Mouse (Mus musculus): ENCODE results near the gene Ttc7. TPM values are rescaled to one million over a fixed set of nuclear protein-coding genes. Genes with fewer than 3 reads are reported as not detected.

Ttc7 gene
- polyA plus RNA-seq, 1 experiment: 6.3 TPM

DNA sequence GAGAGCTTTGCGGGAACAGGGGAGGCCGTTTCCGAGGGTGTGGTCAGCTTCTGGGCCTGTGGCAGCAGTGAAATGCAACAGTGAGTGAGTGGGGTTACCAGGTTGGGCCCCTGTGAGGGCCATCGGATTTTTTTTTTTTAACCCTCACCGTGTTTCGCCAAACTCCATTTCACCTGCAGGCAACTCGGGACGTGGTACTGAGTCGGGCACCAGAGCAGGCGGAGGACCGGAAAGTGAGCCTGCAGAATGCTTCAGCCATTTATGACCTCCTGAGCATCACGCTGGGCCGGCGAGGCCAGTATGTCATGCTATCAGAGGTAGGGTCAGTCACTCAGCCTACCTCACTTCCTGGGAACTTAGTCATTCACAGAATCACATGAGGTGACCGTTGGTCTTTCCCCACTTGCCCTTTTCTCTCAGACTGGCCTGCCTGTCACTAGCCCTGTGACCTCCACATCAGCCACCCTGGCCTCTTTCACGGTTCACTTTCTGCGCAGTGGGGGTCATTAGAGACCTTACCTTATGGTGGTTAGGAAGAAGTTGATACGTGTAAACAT, 46.5 kb downstream of the Ttc7 start:
- TF ChIP-seq POLR2A (IDR thresholded peaks at IDR 0.05; ENCODE audit: borderline replicate concordance, insufficient read depth, low read length) (no peak), CTCF (IDR thresholded peaks at IDR 0.05; ENCODE audit: borderline replicate concordance, insufficient read depth, low read depth, low read length) (no peak)

DNA sequence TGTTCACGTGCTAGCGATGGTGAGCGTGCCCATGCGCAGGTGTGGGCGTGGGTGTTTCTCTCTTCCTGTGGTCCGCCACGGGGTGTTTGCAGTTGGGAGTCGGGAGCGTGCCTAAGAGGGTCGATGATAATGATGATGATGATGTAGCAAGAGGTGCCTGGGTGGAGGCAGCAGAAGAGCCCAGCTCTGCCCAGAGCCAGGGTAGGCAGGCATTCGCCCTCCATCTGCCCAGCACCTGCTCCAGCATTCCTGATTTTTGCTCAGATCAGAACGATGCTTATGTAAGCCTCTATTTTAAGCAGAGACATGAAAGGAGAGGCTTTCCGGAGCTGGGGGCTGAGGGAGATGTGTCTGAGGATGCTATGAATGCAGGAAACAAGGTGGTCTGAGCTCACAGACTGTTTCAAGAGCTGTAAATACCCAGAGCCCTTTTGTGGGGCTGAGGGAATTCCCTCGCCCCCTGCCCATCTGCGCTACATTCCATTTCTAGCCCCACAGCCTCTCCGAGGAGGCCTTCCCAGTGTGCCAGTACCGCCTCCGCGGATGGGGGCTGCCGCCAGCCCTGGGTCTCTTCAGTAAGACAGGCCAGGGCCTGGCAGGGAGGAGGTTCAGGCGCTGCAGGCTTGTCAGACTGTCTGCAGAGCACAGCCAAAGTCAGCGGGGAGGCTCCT, 47.7 kb downstream of the Ttc7 start:
- peaks cover 62% of the 10 kb centered on the region for H3K4me1 ChIP-seq (ENCODE audit: control insufficient read depth, insufficient read depth, low read length)
- H3K27ac ChIP-seq (ENCODE audit: insufficient read depth, low read length): peak overlapping the region; percentile 88
- WGBS: 5% methylated on average over 22 of the region's 22 CpGs
- TF ChIP-seq POLR2A (IDR thresholded peaks at IDR 0.05; ENCODE audit: borderline replicate concordance, insufficient read depth, low read length) (peak; percentile 37; the same call in 1 of the 2 replicates), CTCF (IDR thresholded peaks at IDR 0.05; ENCODE audit: borderline replicate concordance, insufficient read depth, low read depth, low read length) (no peak)
- no peaks in the 10 kb centered on the region for H3K27me3 ChIP-seq (ENCODE audit: control insufficient read depth, insufficient read depth, low read length)
- DNase-seq: peak; percentile 85 to 88
- peak overlapping the region; percentile 24 for H3K4me3 ChIP-seq (replicated peaks; ENCODE audit: insufficient read depth, low read depth, low read length)

More for the DNA sequence above, 46.5 kb downstream of the Ttc7 start:
- Histone ChIP-seq H3K27me3 (ENCODE audit: control insufficient read depth, insufficient read depth, low read length) (no peaks in the 10 kb centered on the region), H3K4me3 (replicated peaks; ENCODE audit: insufficient read depth, low read depth, low read length) (no peak overlapping the region), H3K4me1 (ENCODE audit: control insufficient read depth, insufficient read depth, low read length) (peaks cover 72% of the 10 kb centered on the region), H3K27ac (ENCODE audit: insufficient read depth, low read length) (peak overlapping the region; percentile 88; the same call in 1 of the 2 replicates)
- peak in 1 of 2 experiments; percentile 39 for DNase-seq
- WGBS: 93% methylated on average over 18 of the region's 18 CpGs

DNA sequence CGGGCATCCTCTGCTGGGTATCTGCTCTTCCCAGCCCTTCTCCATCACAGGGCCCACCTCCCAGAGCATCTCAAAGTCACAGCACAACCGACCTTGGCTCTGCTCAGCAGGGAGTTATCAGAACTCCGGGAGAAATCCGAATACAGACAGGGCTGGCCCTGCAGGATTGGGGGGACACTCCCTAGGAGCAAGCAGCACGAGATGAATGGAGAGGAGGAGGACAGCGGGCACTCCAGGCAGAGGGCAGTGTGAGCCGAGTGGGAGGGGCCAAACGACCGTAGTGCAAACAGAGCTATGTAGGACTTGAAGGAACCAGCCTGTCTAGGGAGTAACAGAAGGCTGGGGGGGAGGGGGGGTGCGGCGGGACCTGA, 48.2 kb downstream of the Ttc7 start:
- H3K27me3 ChIP-seq (ENCODE audit: control insufficient read depth, insufficient read depth, low read length): no peaks in the 10 kb centered on the region
- TF ChIP-seq CTCF (IDR thresholded peaks at IDR 0.05; ENCODE audit: borderline replicate concordance, insufficient read depth, low read depth, low read length): no peak
- peak; percentile 48; the same call in 1 of the 2 replicates for TF ChIP-seq POLR2A (IDR thresholded peaks at IDR 0.05; ENCODE audit: borderline replicate concordance, insufficient read depth, low read length)
- WGBS: under 1% methylated on average over 11 of the region's 11 CpGs
- peaks cover 59% of the 10 kb centered on the region for H3K4me1 ChIP-seq (ENCODE audit: control insufficient read depth, insufficient read depth, low read length)
- H3K27ac ChIP-seq (ENCODE audit: insufficient read depth, low read length): peak overlapping the region; percentile 88
- H3K4me3 ChIP-seq (replicated peaks; ENCODE audit: insufficient read depth, low read depth, low read length): peak overlapping the region; percentile 24
- peak in 1 of 2 experiments; percentile 83 for DNase-seq

DNA sequence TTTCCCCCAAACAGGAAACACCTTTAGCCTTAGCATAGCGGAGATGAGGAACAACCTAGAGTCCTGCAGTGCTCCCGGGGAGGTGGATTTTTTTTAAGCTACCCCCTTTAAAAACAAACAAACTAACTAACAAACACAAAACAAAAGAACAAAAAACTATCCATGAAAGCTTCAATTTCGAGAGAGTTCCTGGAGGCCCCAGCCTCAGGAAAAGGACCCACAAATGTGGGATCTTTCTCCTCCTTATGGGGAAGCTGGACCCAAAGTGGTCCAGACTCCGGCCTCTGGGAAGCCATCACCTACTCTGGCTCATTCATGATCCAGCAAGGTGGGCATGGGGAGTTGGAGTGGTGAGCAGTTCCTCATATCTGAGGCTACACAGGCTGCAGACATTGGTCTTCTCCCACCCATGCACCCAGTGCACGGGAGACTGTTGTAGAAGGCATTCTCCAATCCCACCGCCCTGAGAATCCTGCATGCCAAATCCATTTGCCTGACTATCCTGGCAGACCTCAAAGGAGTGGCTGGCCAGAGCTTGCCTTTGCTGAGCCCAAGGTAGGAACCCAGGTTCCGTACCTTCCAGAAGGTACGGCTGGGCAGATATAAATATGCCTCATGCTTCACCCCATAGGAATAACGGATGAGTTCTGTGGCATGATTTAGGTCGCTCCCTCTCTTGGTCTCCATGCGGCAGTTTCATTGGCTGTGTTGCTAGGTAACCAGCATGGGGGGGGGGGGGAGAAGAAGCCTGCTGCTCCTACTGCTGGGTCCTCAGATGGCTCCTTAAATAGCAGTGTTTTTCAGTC, 48.9 kb downstream of the Ttc7 start:
- Histone ChIP-seq H3K4me3 (replicated peaks; ENCODE audit: insufficient read depth, low read depth, low read length) (peak overlapping the region; percentile 4), H3K27me3 (ENCODE audit: control insufficient read depth, insufficient read depth, low read length) (no peaks in the 10 kb centered on the region), H3K27ac (ENCODE audit: insufficient read depth, low read length) (peak overlapping the region; percentile 88), H3K4me1 (ENCODE audit: control insufficient read depth, insufficient read depth, low read length) (peaks cover 55% of the 10 kb centered on the region)
- peak; percentile 66 to 71 for DNase-seq
- 15% methylated on average over 11 of the region's 11 CpGs for WGBS
- no peak for TF ChIP-seq CTCF (IDR thresholded peaks at IDR 0.05; ENCODE audit: borderline replicate concordance, insufficient read depth, low read depth, low read length)
- TF ChIP-seq POLR2A (IDR thresholded peaks at IDR 0.05; ENCODE audit: borderline replicate concordance, insufficient read depth, low read length): peak; percentile 24; the same call in 1 of the 2 replicates

DNA sequence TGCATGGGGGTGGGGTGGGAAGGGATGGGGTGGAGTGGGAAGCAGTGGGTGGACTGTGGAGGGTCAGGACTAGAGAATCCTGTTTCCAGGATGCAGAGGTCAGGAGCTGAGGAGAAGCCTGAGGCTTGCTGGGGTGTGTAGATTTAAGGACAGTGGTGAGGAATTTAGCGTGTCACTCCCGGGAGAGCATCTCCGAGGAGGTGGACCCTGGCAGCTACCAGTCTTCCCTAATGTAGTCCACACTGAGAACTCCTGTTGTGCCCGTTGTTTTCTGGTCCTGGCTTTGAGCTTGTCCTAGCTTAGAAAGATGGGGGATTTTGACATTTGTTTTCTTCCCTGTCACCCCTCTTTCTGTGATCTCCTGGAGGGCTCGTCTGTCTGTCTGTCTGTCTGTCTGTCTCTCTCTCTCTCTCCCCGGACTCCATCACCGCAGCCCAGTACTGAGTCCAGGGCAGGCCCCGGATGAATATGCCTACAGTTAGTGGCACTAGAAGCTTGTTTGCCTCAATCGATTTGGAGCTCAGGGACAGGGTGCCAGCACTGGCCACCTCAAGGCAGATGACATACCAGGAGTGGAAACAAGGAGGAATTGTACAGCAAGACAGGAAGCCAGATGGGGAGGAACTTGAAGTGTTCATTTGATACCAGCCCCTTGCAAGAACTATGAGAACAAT, 49.6 kb downstream of the Ttc7 start:
- peak overlapping the region; percentile 88 for H3K27ac ChIP-seq (ENCODE audit: insufficient read depth, low read length)
- peak overlapping the region; percentile 20 for H3K4me3 ChIP-seq (replicated peaks; ENCODE audit: insufficient read depth, low read depth, low read length)
- DNase-seq: peak; percentile 56 to 68
- TF ChIP-seq POLR2A (IDR thresholded peaks at IDR 0.05; ENCODE audit: borderline replicate concordance, insufficient read depth, low read length) (0 out of 2 replicates have a peak, but pooled peaks have one; percentile 2), CTCF (IDR thresholded peaks at IDR 0.05; ENCODE audit: borderline replicate concordance, insufficient read depth, low read depth, low read length) (no peak)
- 7% methylated on average over 9 of the region's 9 CpGs for WGBS
- no peaks in the 10 kb centered on the region for H3K27me3 ChIP-seq (ENCODE audit: control insufficient read depth, insufficient read depth, low read length)
- peaks cover 54% of the 10 kb centered on the region for H3K4me1 ChIP-seq (ENCODE audit: control insufficient read depth, insufficient read depth, low read length)

DNA sequence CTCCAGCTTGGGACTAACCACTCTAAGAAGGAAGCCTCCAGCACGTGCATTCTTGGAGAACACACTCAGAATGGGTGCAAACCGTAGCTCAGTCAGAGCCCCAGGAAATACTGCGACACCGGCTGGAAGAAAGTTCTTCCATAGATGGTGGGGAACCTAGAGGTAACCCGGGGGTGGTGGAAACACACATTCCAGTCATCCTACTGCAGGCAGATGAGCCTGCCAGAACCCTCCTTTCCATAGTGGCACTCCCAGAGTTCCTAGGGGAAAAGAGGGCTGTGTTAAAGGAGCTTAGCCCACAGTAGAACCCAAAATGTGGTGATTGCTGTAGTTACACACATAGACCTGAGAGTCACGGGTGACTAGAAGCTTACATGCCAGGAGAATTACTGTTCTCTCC, 50.2 kb downstream of the Ttc7 start:
- H3K4me3 ChIP-seq (replicated peaks; ENCODE audit: insufficient read depth, low read depth, low read length): no peak overlapping the region
- 75% methylated on average over 6 of the region's 6 CpGs for WGBS
- H3K27ac ChIP-seq (ENCODE audit: insufficient read depth, low read length): peak overlapping the region; percentile 88
- no peak for DNase-seq
- H3K27me3 ChIP-seq (ENCODE audit: control insufficient read depth, insufficient read depth, low read length): no peaks in the 10 kb centered on the region
- no peak for TF ChIP-seq CTCF (IDR thresholded peaks at IDR 0.05; ENCODE audit: borderline replicate concordance, insufficient read depth, low read depth, low read length)
- peaks cover 50% of the 10 kb centered on the region for H3K4me1 ChIP-seq (ENCODE audit: control insufficient read depth, insufficient read depth, low read length)

DNA sequence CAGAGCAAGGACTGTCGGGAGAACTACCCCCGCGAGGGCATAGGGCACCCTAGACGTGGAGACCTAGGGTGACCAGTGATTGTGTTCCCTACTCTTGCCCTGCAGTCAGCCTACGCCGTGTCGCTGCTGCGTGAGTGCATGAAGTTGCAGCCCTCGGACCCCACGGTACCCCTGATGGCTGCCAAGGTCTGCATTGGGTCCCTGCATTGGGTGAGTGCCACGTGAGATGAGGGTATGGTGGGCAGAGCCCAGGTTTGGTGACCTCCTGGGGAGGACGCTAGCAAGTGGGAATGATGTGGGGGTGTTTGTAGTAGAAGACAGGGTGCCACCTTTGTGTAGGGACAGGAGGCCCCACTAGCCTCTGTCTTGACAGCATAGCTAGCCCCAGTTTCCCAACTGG, 51.5 kb downstream of the Ttc7 start:
- no peak for DNase-seq
- peaks cover 40% of the 10 kb centered on the region for H3K4me1 ChIP-seq (ENCODE audit: control insufficient read depth, insufficient read depth, low read length)
- no peaks in the 10 kb centered on the region for H3K27me3 ChIP-seq (ENCODE audit: control insufficient read depth, insufficient read depth, low read length)
- H3K27ac ChIP-seq (ENCODE audit: insufficient read depth, low read length): no peak overlapping the region
- TF ChIP-seq CTCF (IDR thresholded peaks at IDR 0.05; ENCODE audit: borderline replicate concordance, insufficient read depth, low read depth, low read length): no peak
- no peak for TF ChIP-seq POLR2A (IDR thresholded peaks at IDR 0.05; ENCODE audit: borderline replicate concordance, insufficient read depth, low read length)
- WGBS: 95% methylated on average over 12 of the region's 12 CpGs
- no peak overlapping the region for H3K4me3 ChIP-seq (replicated peaks; ENCODE audit: insufficient read depth, low read depth, low read length)

Data from cerebellum, adult 2 months (tissue).